Mouse (Mus musculus): Measurements from ENCODE around the gene Cd276. TPM values are rescaled to one million over a fixed set of nuclear protein-coding genes. Genes with fewer than 3 reads are reported as not detected.

Gene Cd276
- total RNA-seq, 2 experiments from 2014 or later: 8.9 to 10.8 TPM

DNA sequence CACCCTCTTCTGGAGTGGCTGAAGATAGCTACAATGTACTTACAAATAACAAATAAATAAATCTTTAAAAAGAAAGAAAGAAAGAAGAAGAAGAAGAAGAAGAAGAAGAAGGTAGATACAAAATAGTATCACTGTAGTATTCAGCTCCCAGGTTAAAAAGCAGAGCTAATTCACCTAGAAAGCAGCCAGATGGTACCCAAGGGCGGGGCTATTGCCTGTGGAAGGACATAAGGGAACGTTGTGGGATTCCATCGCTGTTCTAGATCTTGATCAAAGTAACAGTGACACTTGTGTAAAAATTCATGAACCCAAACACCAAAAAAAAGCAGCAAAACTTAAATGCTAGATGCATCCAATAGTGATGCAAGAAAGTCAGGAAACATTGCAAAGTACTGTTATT, 35.3 kb downstream of the Cd276 start:
- no peak for DNase-seq (ENCODE audit: low spot score in 2 of 2)

DNA sequence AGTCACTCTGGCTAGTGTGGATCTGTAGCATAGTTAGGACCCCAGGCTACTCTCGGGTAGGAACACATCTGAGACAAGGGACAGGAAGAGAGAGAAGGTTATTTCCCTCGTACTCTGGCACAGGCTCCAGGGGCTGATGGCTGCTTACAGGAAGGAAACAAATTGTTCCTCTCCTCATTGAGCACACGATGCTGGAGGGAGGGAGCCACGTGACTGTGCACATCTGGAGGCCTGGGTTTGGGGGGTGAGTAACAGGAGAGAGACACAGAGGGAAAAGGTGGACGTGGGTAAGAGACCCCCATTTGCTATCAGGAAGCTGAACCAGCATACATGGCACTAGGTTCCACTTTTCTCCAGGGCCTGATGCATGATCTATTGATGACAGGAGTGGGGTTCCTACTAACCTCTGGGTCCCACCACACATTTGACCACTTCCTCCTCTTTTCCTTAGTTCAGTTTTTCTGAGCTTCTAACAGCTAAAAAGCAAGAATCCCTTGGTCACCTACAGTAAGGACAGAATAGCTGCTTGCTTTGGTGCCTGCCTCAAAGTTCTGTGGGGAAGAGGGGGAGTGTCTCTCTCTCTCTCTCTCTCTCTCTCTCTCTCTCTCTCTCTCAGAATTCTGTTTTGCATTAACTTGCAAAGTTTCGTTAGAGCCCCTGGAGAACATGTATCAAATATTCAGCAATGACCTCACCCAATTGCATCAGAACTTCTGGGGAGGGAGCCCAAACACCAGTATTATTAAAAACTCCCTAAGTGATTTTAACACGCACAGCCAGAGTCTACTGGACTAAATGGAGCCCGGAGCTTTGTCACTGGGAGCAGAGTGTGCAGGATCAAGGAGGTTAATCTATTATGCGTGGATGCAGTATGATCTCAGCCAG, 37.1 kb downstream of the Cd276 start:
- no peak for DNase-seq (ENCODE audit: low spot score in 2 of 2)

DNA sequence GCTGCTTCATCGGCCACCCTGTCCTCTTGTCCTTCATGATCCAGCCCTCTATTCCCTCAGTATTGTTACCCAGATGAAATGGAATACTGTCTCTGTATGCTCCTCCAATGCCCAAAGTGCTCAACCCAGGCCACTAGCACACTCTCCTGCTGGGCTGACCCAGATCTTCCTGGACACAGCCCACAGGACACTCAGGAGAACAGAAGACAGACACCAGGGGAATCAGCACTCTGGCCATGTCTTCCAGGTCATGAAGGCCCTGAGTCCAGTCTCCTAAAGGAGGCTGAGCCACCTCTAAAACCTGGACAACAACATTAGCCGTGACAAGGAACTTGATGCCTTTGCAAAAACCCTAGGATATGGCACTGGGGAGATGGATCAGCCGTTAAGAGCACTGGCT, 38.8 kb downstream of the Cd276 start:
- no peak for DNase-seq (ENCODE audit: low spot score in 2 of 2)

DNA sequence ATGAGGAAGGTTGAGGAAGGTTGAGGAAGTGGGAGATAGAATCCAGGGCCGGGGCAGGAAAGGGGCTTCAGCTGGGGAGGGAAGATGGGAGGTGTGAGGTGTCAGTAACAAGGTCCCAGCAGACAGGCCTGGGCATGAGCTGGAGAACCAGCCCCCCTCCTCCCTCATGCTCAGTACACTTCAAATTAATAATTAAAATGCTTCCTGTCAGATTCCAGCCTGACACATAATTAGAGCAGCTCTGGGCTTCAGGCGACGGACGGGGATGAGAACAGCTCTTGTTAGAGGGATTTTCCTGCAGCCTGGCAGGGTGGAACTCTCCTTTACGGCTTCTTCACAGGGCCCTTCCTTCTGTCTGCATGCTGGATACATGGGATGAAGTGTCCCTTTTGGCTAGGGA, 41.5 kb downstream of the Cd276 start:
- DNase-seq (ENCODE audit: low spot score in 2 of 2): no peak

GRCm38 (mm10) chr9:58510452-58510851, 44.8 kb downstream of the Cd276 start:
- DNase-seq (ENCODE audit: low spot score in 2 of 2): no peak

DNA sequence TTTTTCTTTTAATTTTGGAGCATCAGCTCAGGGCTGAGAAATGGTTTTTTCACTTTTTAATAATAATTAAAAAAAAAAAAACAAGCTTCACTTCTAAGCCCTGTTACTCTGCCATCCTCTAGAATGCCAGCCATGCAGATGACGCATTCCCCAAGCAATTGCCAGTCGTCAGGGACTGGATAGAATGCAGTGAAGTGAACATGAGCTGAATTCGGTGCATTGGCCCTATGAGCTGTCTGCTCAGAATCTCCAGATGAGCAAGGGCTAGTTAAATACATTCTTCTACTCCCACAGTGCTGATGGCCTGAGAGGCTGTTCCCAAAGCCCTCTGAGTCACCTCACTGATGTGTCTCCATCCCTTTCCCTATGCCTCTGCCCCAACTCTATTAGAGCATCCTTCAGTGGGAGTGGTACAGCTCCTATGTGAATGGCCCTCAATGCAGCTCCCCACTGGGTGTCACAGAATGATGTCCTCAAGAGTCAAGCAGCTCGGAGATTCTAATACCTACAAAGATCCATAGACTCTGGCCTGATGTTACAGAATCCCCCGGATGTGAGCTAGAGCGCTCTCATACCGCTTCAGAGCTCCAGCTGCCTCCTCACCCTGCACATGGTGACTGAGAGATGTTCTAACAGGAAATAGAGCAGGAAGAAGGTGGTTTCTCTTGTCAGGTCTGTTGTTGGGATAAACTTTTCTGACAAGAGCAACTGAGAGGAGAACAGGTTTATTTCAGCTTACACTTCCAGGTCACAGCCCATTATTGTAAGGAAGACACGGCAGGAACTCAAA, 47.8 kb downstream of the Cd276 start:
- no peak for DNase-seq (ENCODE audit: low spot score in 2 of 2)

DNA sequence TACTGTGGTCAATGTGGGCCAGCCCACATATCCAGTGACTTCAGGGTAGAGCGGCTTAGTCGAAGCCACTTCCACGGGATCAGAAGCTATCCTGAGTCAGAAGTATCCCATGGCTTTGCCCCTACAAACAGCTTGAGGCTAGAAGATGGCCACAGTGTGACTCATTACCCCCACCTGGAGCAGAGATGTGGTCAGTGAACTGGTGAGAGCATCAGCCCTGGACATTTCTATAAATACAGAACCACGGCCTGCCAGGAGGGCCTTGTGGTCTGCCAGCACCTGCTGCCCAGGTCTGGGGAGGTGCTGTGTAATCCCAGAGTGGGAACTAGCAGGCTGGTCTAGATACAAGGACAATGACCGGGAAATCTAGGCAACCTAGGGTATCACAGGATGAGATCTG, 54.3 kb downstream of the Cd276 start:
- DNase-seq (ENCODE audit: low spot score in 2 of 2): no peak

- DNase-seq (ENCODE audit: low spot score in 2 of 2): no peak
Observed at GRCm38 (mm10) chr9:58497942-58498341, 57.3 kb downstream of the Cd276 start.

- DNase-seq (ENCODE audit: low spot score in 2 of 2): no peak
Observed at GRCm38 (mm10) chr9:58496470-58497182, 58.6 kb downstream of the Cd276 start.

DNA sequence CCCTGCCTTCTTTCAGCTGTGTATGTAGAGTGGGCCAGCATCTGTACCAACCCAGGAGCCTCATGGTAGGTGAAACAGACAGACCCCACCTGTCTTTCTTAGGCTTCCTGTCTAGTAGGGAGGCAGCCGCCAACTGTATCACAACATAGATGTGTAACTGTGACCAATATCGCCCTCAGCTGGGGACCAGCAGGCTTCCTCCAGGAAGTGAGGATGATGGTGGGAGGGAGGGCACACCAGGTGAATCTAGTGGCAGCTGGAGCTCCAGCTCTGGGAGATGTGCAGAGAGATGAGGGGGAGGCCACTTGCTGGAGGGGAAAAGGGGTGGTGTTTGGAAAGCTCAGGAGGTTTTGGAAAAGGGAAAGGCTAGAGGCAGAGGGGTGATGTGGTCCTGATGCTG, 60.2 kb downstream of the Cd276 start:
- DNase-seq (ENCODE audit: low spot score in 2 of 2): no peak

GRCm38 (mm10) chr9:58490391-58490790, 64.8 kb downstream of the Cd276 start:
- no peak for DNase-seq (ENCODE audit: low spot score in 2 of 2)

- DNase-seq (ENCODE audit: low spot score in 2 of 2): no peak
Observed at GRCm38 (mm10) chr9:58489865-58490165, 65.4 kb downstream of the Cd276 start.

DNA sequence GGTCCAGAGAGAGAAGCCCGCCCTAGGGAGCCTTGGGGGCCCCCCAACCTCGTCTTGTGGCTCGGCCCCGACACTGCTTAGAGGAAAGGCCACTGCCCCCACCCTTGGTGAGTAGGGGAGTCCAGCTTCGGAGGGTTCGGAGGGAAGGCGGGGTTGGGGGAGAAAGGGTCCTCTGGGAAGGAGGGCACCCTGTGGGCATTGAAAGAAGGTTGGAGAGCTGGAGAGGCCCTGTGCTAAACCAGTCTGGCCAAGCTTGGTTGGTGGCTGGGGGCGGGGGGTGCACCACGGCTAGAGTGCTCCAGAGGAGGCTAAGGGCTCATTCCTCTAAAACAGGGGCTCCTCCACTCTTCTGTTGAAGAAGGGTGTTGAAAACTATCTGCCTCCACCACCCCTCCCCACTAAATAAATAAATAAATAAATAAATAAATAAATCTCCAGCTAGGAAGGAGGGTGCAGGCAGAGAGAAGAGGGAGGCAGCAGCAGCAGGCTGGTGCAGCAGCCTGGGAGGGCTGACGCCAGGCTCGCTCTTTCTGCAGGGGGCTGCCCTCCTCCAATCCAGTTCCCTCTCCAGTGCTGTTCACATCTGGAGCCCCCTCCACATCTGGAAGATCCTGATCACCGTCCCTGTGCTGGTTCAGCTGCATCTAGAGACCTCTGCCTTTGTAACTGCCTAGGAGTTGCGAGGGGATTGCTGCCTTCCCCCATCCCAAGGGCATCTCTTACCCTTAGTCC, 65.9 kb downstream of the Cd276 start:
- DNase-seq (ENCODE audit: low spot score in 2 of 2): peak in 1 of 2 experiments; percentile 41

GRCm38 (mm10) chr9:58487851-58488801, 67.1 kb downstream of the Cd276 start, which contains the start of gene Insyn1:
Gene Insyn1 (plus strand): TSS chr9:58488603.
- DNase-seq (ENCODE audit: low spot score in 2 of 2): peak; percentile 58 to 66

GRCm38 (mm10) chr9:58487076-58487475, 68.2 kb downstream of the Cd276 start:
- DNase-seq (ENCODE audit: low spot score in 2 of 2): no peak

Other genes starting within 250 kb of the Cd276 start
- gene Loxl1, start 242.3 kb downstream of the Cd276 start, total RNA-seq (2021): 1 to 10 TPM; 3.6 to 6.2 TPM
- gene Tbc1d21, start 185.0 kb downstream of the Cd276 start, total RNA-seq (2021): not detected
- 100 to 1,000 TPM; 187 to 197 TPM for gene Insyn1, start 66.8 kb downstream of the Cd276 start, total RNA-seq (2021)
- gene Nptn, start 26.8 kb upstream of the Cd276 start, total RNA-seq (2021): 100 to 1,000 TPM; 800 to 831 TPM
- gene Rec114, start 188.5 kb upstream of the Cd276 start, total RNA-seq (2021): under 1 TPM in 1 of 2 experiments, not detected in 1; 0.60 TPM

Data from layer of hippocampus, postnatal 14 days (tissue).